Mouse (Mus musculus): ENCODE measurements around the gene Cnih3.

Cnih3 gene

DNA sequence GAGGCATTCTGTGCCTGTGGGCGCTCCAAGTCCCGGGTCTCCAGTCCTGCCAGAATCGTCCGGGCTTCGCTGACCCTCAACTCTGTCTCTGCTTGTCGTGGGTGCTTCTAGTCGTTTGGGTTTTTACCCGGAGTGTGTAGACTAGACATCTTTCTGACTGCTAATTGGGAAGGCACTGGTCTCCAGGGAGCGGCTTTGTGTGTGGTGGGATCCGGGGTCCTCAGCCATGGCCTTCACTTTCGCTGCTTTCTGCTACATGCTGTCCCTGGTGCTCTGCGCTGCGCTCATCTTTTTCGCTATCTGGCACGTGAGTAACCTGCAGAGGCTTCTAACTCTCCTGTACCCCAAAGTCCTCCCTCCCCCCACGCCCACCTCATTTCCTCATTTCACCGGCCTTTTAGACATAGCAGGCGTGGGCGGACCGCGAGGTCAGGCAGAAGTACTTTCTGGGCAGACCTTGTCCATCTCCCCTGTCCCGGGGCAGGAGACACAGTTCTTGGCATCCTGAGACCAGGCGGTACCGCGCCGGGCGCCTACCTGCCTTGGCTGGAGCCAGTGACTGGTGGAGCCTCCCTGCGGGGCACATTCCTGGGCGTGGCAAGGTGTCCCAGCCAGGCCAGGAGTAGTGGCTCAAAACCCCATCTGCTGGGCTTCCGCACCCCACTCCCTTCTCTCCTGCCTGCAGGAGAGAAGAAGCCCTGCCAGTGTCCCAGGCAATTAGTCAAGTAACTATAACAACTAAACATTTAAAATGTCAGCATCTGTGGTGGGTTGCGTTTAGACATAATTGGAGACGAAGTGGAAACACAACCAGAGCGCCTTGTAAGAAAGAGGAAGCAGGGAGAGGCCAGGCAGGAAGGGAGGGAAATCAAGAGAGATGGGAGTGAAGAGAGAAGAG lies 1.0 kb downstream of the Cnih3 start:
- DNase-seq (ENCODE audit: low spot score): no peak

DNA sequence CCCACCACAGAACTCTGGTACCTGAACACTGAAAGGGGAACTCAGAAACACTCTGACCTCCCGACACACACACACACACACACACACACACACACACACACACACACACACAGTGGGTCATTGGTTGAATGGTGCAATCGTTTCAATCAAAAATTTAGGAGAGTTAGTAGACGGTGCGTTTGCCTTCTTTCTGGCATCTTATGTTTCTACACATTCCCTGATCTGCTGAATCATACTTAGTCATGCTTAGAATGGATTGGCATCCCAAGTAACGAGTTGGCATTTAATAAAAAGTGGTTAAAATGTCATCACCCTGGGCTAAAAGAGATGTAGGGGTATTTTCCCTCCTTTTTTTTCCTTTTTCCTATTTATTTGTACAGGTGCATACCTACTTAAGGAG lies 3.3 kb downstream of the Cnih3 start:
- DNase-seq (ENCODE audit: low spot score): no peak

DNA sequence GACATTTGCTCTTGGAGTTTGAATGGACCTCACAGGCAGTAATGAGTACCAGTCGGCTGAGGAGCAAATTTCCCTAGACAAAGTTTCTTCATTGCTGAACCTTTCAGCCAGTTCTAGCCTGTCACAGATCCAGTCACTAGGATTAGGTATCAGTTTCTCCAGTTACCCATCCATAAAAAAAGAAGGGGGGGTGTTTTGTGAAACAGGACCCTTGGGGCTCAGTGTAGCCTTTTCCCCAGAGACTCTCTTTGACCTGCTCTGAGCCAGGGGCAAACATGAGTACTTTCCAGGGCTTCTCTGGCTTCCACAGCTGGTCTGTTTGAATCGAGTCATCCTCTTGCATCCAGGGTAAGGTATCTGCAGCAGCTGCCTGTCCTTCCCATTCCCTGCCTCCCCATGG lies 5.4 kb downstream of the Cnih3 start:
- DNase-seq (ENCODE audit: low spot score): no peak

DNA sequence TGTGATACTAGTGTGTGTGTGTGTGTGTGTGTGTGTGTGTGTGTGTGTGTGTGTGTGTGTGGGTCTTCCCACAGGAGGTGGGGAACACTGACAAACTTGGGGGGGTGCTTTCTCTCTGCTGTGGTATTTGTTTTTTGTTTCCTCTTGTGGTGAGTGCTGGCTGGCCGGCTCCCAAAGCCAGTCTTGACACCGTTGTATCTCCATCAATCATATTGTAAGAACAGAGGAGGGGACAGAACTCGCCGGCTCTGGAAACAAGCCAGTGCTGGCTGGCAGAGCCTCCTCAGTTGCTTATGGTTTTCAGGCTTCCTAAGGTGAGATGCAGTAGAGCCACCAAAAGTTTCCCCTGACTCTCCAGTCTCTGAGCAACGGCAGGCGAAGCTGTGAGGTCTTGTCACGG lies 6.1 kb downstream of the Cnih3 start:
- DNase-seq (ENCODE audit: low spot score): no peak

DNA sequence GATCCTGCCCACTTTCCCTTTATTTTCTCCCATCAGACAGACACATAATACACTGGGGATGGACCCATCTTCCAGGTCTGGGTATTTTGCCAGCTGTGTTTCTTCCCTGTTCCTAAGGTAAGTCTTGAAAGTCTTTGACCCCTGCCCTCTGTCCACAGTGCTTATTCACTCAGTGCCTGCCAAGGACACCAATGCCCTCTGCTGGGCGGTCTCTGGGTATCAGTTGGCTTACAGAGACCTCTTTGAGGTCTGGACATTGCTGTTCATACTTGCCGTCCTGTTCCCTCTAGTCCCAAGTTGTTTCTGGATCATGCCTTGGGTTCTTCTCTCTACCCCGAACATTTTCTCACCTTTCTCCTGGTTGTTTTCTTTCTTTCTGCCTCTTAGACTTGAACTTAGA lies 8.3 kb downstream of the Cnih3 start:
- no peak for DNase-seq (ENCODE audit: low spot score)

DNA sequence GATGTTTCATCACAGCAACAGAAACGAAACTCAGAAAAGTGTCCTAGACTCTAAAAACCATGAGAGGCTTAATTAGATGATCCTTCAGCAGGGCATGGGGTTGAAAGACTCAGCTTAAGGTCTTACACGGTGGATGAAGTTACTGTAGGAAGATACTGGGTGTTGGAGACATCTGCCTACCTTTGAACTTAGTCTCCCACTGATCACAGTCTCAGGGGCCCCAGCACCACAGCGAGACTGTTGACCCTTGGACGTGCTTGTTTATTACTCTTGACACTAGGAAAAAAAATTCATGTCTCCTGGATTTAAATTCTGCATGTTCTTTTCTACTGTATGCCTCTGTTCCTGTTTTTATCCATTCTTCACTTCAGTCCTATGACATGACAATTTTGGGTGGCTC lies 11.6 kb downstream of the Cnih3 start:
- DNase-seq (ENCODE audit: low spot score): no peak

DNA sequence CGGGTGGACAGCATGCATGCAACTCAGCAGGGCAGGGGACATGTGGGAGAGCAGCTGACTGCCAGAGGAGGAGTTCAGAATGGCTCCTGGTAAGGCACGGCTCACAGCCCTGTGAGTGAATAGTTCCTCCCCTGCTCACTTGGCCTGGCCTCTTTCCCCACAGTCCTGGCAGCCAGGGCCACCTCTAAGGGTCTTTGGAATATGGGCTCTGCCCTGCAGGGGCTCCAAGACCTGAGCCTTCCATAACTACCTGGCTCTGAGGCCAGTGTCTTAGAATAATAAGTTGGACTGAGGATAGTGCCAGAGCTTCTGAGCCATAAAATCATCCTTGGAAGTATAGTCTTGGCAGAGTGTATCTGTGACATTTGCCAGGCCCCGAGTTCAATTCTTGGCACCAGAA lies 12.9 kb downstream of the Cnih3 start:
- no peak for DNase-seq (ENCODE audit: low spot score)

DNA sequence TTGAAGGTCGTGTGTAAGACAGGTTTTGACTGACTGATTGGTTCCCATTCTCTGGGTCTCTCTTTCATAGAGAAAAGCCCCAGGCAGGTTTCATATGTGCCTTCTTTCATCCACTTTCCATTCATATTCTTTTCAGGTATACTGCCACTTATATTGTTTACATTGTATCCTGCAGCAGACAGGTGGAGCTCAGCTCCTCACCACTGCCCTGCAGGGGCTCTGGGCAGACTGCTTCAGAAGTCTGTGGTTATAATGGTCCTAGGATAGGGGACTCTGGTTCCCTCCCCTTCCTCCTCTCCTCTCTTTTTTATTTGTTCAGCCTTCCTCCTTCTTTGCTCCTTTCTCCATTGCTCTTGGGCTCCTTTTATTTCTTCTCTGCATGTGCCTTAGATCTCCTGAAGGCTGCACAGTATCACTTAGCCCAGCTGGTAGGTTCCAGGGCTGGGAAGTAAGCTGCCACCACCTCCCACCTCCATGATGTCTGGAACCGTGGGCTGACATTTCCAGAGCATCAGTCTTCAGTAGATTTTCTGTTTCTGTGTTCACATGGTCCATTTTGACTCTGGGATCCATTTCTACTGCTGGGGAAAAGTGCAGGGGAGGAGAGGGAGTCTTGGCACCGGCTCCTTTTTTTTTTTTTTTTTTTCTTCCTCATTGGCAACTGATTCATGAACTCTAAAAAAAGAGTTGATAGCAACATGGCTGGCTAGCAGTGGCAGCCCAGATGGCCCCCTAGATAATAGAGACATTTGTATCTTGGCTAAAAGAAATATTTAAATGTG lies 16.6 kb downstream of the Cnih3 start:
- peak; percentile 58 for DNase-seq (ENCODE audit: low spot score)

DNA sequence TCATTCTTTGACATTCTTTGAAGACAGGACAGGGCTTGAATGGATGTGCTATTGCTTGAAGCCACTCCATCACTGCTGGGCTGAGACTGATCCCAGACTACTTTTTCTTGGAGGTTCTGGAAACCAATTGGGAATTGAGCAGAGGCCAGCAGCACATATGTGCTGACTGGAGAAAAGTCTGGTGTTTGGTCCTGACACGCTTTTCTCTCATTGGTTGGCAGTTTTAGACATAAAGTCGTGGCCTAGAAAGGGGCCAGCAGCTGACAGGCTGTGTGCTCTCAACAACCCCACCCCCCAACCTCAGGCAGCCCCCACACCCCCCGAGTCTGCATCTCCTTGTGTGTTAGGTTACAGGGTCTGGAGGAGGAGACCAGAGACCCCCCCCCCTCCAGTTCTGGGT lies 17.9 kb downstream of the Cnih3 start:
- DNase-seq (ENCODE audit: low spot score): no peak

DNA sequence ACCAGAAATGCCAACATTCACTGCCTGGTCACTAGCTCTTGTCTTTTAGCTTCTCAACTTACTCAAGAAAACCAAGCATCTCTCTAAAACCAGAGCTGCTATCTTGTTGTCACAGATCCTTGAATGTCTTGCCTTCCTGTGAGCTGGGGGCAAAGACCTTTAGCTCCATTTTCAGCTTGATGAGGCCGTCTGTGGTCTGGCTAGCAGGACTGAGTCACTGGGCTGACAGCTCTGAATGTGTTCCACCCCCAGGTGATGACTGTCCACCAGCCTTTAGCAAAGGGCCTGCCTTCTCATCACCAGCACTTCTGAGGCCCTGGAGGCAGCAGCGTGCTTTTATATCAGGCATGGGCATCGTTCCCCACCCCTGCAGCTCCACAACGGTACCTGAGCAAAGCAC lies 18.8 kb downstream of the Cnih3 start:
- no peak for DNase-seq (ENCODE audit: low spot score)

DNA sequence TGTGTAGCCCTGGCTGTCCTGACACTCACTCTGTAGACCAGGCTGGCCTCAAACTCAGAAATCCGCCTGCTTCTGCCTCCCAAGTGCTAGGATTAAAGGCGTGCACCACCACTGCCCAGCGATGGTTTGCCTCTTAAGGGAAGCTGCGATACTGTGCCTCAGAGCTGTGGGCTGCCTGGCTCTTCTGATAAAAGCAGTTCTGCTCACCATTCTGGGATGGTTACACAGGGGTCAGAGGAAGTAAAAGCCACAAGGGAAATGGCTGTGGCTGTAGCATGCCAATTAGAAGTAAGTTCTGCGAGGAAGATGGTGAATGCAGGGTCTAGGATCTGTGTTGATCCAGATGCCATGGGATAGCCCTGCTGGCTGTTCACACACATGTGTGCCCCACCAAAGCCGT lies 19.9 kb downstream of the Cnih3 start:
- no peak for DNase-seq (ENCODE audit: low spot score)

DNA sequence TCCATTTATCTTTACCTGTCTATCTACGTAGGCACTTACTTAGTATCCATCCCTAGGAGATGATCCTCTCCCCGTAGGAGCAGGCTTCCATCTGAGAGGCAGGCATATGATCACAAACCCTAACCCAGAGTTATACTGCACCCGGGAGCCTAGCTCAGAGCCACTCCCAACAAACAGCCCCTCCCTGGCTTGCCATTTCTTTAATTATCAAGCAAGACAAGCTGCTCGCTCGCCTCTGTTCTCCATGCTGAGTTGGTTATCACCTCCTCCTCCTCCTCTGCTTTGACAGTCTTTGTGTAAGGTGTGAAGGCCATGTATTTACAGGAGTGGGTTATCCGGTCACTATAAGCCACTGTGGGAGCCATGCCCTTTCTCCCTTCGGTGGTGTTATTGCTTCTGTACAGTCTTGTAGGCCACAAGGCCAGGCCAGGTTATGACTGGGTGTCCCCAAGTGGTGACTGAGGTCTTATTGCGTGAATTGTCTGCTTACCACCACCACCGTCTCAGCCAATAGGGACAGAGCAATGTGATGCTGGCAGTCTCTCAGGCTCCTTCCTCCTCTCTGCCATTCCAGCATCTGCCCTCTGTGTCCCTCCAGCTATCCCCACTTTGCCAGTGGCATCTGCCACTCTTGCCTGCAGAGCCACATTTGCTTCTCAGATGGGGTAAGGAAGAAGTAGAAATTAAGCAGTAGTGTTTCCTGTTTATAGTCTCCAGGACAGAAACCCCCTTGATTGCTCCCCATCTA lies 22.4 kb downstream of the Cnih3 start:
- DNase-seq (ENCODE audit: low spot score): no peak

DNA sequence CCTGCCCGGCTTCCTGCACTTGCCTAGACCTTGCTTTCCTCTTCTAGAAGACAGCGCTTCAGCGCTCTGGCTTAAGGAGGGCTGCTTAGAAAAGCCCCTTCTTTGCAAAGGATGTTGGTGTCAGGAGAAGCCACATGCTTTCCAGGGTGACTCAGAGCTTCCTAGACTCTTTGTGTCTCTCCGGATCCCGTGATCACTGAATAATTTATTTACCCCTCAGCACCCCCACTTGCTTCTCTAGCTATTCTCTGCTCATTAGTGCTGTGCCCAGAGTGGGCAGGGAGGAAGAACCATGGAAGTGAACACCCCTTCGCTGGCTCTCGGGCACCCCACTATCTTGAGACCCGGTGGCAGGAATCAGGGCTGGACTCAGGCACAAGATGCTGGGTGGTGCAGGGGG lies 24.0 kb downstream of the Cnih3 start:
- DNase-seq (ENCODE audit: low spot score): no peak

DNA sequence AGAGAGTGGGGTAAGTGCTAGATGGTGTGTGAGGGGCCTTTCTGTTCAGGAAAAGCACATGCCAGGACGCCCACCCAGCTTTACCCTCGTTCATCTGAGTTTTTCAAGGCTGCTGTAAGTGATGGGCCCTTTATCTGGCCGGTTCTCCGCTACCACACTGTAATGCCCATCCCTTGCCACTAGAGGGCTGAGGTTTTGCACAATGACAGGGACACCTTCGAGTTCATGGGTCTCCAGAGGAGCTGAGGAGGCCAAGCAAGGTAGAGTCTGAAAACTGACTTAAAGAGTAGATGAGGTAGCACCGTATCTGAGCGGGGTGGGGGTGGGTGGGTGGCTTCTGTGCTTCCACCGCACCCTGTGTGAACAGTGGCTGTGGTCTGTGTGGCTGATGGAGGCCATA lies 27.2 kb downstream of the Cnih3 start:
- DNase-seq (ENCODE audit: low spot score): no peak

DNA sequence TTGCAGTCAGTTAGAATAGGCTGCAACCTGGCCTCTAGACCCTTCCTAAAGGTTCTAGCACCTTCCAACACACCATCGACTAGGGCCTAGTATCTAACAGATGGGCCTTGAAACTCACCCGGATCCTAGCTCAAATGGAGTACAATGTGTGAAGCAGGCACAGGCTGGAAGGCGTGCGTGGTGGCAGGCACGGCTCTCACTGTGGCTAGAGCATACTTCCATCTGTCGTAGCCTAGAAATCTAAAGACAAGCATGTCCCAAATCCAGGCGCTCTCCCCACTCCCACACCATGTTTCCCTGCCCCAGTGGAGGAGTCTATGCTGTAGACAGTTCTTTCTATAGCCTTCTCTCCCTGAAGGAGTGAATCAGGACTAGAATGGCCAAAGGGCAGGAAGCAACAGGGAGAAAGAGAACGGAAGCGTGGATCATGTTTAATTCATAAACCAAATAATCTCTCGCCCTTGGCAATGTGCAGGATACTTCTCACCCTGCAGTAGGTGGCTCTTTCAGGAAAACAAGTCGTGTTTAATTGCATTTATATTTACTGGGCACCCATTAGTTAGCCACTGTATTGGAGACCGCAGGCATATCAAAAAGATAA lies 29.1 kb downstream of the Cnih3 start:
- DNase-seq (ENCODE audit: low spot score): peak; percentile 70

DNA sequence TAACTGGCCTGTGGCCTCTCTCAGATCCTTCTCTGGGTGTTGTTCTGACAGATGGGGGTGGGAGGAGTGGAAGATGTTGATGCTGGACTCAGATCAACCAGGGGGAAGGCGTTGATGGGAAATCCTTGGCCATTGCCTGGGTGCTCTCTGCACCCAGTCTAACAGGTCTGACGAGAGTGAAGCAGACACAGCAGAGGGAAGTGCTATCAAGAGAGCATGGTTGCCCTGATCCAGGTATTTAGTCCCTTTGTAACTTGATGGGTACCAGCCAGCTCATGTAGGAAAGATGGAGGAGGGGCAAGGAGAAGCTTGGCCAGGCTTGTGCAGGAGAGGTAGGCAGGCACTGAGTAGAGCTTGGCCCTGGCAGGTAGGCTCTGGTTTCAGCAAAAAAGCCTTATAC lies 36.8 kb downstream of the Cnih3 start:
- DNase-seq (ENCODE audit: low spot score): no peak

DNA sequence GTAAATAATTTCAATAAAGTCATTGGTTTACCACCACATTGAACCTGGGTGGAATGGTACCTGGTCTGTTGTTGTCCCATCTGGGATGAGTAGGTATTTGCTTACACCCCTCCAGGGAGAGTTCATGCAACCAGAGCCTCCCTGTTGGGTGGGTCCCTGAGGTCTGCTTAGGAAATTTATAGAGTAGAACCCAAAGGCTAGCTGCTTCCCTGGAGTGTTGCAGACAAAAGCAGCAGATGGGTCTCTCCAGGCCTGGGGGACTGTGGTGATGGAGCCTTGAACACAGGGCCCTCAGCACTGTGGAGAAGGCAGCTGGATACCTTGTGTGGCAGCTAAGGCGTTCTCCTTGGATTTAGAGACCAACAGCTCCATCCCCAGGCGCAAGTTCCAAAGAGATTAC lies 40.1 kb downstream of the Cnih3 start:
- no peak for DNase-seq (ENCODE audit: low spot score)

DNA sequence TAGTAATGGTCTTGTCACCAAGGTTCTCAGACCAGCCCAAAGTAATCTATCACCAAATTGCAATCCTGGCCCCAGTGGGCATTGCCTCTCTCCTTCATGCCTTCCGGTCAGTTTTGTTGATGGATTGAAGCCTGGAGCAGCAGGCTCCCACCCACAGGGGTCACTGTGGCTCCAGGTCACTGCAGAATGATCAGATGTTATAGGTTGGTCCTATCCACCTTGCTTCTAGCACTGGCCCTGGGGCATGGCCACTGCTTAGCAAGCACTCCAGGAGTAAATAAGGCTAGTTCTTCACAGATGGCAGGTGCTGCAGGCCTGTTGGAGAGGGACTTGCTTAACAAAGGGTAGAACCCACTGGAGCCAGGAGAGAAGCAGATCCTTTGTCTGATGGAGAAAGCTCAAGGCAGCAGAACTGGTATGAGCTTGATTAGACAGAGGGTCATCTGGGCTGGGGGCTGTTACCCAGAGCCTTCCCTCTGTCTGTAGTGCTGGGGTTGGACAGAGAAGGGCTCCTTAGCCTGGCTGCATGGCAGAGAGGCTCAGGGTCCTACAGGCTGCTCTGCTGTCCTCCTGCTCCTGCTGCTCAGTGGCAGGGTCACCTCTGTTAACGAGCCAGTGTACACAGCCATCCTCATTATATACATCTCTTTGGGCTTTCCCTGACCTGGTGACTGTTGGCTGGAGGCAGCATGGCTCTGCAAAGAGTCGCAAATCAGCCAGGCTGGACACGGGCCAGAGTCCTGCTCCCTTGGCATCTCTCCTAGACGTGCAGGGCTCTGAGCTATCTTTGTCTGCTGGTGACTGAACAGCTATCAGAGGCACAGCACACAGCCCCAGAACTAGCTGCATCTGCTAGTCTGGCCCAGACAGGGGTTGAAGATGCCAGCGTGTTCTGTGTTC lies 41.1 kb downstream of the Cnih3 start:
- DNase-seq (ENCODE audit: low spot score): peak; percentile 71

DNA sequence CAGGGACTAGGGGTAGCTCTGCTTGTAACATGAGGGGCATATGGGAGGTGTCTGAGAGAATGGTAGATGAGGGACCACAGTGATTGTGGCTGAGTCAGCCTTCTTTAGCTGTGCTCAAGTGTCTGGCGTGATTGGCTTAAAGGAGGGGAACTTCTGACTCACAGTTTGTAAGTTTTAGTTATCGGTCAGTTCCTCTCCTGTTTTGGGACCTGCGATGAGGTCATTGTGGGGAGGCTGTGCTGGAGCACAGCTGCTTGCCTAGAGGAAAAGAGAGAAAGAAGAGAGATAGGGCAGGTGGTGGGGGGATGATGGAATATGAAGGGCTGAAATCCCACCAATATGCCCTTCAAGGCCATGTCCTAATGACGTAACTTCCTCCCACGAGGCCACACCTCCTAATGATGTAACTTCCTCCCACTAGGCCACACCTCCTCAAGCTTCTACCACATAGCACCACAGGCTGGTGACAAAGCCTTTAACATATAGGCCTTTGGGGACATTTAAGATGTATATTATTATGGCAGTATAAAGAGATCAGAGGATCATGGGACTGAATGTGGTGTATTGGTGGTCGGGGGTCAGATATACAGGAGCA lies 42.9 kb downstream of the Cnih3 start:
- DNase-seq (ENCODE audit: low spot score): no peak

DNA sequence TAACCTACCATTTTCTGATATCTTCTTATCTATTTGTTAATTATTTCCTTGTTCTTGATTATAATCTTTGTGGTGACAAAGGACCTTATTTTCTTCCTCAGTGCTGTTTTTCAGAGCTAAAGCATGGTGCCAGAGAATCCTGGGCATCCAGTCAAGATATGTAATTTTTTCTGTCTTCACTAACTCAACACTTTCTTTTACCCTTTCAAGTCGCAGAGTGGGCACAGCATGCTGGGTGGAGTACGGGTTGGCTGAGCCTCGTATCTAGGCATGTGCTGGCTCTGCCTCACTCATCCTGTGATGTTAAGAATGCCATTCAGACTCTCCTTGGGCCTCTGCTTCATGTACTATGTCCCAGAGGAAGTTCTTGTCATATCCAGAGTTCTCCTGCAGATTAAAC lies 46.8 kb downstream of the Cnih3 start:
- no peak for DNase-seq (ENCODE audit: low spot score)

DNA sequence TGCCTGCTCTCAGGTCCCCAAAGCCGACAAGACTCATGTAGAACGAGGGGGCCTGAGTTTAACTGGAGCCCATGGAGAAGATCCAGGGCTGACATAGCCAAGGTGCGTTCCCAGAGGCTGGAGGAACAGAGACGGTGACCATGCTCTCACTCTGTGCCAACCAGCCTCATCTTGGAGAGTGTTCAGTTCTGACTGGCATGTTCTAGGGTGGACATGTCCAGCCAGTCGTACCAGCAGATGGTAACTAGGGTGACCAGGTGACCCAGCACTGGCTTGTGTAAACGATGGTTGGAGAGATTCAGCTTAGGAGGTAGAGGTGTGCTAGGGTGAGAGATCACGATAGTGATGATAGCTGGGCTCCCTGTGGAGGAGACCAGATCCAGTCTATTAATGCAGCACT lies 50.6 kb downstream of the Cnih3 start:
- no peak for DNase-seq (ENCODE audit: low spot score)

All from left cerebral cortex, adult 11 months (tissue).